Mouse (Mus musculus) c-Kit-positive CD71-negative TER-119-negative erythroid progenitor cells, embryonic 14.5 days (primary cell): ENCODE results near the gene Tnfrsf25.

Source experiments
- DNase-seq: peaks from one replicate; pipeline ENCODE4 v3.0.0-alpha.2; 2013; ENCODE audit warnings: low read depth

Tnfrsf25 gene

GRCm38 (mm10) chr4:152092751-152093293 is 22.9 kb upstream of the Tnfrsf25 start:
- no peak for DNase-seq

GRCm38 (mm10) chr4:152094233-152094632 is 21.5 kb upstream of the Tnfrsf25 start:
- DNase-seq = no peak

- DNase-seq = peak; percentile 83
Measured at GRCm38 (mm10) chr4:152095937-152096910, 19.5 kb upstream of the Tnfrsf25 start.

GRCm38 (mm10) chr4:152096927-152097326 is 18.8 kb upstream of the Tnfrsf25 start:
- no peak for DNase-seq

GRCm38 (mm10) chr4:152097911-152098799 is 17.6 kb upstream of the Tnfrsf25 start:
- no peak for DNase-seq

GRCm38 (mm10) chr4:152100541-152100940 is 15.2 kb upstream of the Tnfrsf25 start:
- no peak for DNase-seq

- no peak for DNase-seq
Measured at GRCm38 (mm10) chr4:152101081-152101653, 14.6 kb upstream of the Tnfrsf25 start.

GRCm38 (mm10) chr4:152101921-152102320 is 13.8 kb upstream of the Tnfrsf25 start:
- DNase-seq = no peak

GRCm38 (mm10) chr4:152103025-152103424 is 12.7 kb upstream of the Tnfrsf25 start:
- DNase-seq = peak; percentile 66

GRCm38 (mm10) chr4:152106746-152107145 is 9.0 kb upstream of the Tnfrsf25 start:
- no peak for DNase-seq

- DNase-seq = no peak
Measured at GRCm38 (mm10) chr4:152107493-152107892, 8.2 kb upstream of the Tnfrsf25 start.

GRCm38 (mm10) chr4:152107971-152108509 is 7.7 kb upstream of the Tnfrsf25 start:
- DNase-seq = peak; percentile 50

- DNase-seq = no peak
Measured at GRCm38 (mm10) chr4:152108673-152109072, 7.1 kb upstream of the Tnfrsf25 start.

GRCm38 (mm10) chr4:152109509-152109908 is 6.2 kb upstream of the Tnfrsf25 start:
- DNase-seq = no peak

- DNase-seq = no peak
Measured at GRCm38 (mm10) chr4:152110689-152111088, 5.0 kb upstream of the Tnfrsf25 start.

GRCm38 (mm10) chr4:152112329-152112728 is 3.4 kb upstream of the Tnfrsf25 start:
- no peak for DNase-seq

- DNase-seq = no peak
Measured at GRCm38 (mm10) chr4:152114080-152114479, 1.7 kb upstream of the Tnfrsf25 start.

GRCm38 (mm10) chr4:152117538-152117937 is 1.8 kb downstream of the Tnfrsf25 start:
- no peak for DNase-seq

GRCm38 (mm10) chr4:152119396-152120292 is 3.9 kb downstream of the Tnfrsf25 start:
- no peak for DNase-seq
